Mouse (Mus musculus) neural tube, embryonic 14.5 days (tissue): ENCODE data around the gene Fkrp. TPM values are rescaled to one million over a fixed set of nuclear protein-coding genes. Genes with fewer than 3 reads are reported as not detected.

Experiments used
- ATAC-seq: fragments of 200-750 bp; cut with Nextera tagmentation; 2 replicates; pipeline ENCODE4 v1.8.0; 2017; ENCODE audit warnings: low read depth, mild to moderate bottlenecking, moderate TSS enrichment, moderate library complexity
- H3K27ac ChIP-seq: fragments of 300-500 bp; sonication (generic); 2 replicates; pipeline ENCODE4 v1.5.1; 2014; ENCODE audit warnings: low read depth, mild to moderate bottlenecking, control low read depth, low read length, moderate library complexity, mixed read lengths
- H3K27me3 ChIP-seq: fragments of 300-500 bp; sonication (generic); 2 replicates; pipeline ENCODE4 v1.6.1; 2014; ENCODE audit warnings: low read length; ENCODE audit not compliant: control insufficient read depth, insufficient read depth
- H3K36me3 ChIP-seq: fragments of 300-500 bp; sonication (generic); 2 replicates; pipeline ENCODE4 v1.6.1; 2014; ENCODE audit warnings: low read length, mixed read lengths; ENCODE audit not compliant: control insufficient read depth, insufficient read depth
- H3K4me1 ChIP-seq: fragments of 300-500 bp; sonication (generic); 2 replicates; pipeline ENCODE4 v1.6.1; 2014; ENCODE audit warnings: low read length; ENCODE audit not compliant: control insufficient read depth, insufficient read depth
- H3K4me2 ChIP-seq: fragments of 300-500 bp; sonication (generic); 2 replicates; pipeline ENCODE4 v1.6.1; 2014; ENCODE audit warnings: mild to moderate bottlenecking, low read depth, low read length, control low read depth
- H3K4me3 ChIP-seq: fragments of 300-500 bp; sonication (generic); 2 replicates; pipeline ENCODE4 v1.5.1; 2014; ENCODE audit warnings: low read depth, low read length, control low read depth, mixed read lengths
- H3K9ac ChIP-seq: fragments of 300-500 bp; sonication (generic); replicated peaks from 2 replicates; pipeline ENCODE4 v1.6.1; 2014; ENCODE audit warnings: low read depth, mild to moderate bottlenecking, control low read depth, low read length, mixed read lengths
- H3K9me3 ChIP-seq: fragments of 300-500 bp; sonication (generic); 2 replicates; pipeline ENCODE4 v1.6.1; 2016; ENCODE audit warnings: low read length; ENCODE audit not compliant: control insufficient read depth
- WGBS: fragments of 180-500 bp; shearing (Covaris S2); extraction: QIAGEN DNeasy Blood & Tissue Kit; methylation state at CpG from one replicate; pipeline ENCODE4 v1.1.7; 2014; 5-methylcytosine and 5-hydroxymethylcytosine counted together
- polyA plus RNA-seq: library from polyadenylated mRNA; unstranded; fragments of >200 nt; fragmentation: Nextera tagmentation; extraction: Ambion mirVana; gene quantifications from 2 replicates; pipeline ENCODE4 v1.2.1, GENCODE M21; 2014

Fkrp gene
- polyA plus RNA-seq, result 44.5 and 51.5 TPM in 2 replicates

DNA sequence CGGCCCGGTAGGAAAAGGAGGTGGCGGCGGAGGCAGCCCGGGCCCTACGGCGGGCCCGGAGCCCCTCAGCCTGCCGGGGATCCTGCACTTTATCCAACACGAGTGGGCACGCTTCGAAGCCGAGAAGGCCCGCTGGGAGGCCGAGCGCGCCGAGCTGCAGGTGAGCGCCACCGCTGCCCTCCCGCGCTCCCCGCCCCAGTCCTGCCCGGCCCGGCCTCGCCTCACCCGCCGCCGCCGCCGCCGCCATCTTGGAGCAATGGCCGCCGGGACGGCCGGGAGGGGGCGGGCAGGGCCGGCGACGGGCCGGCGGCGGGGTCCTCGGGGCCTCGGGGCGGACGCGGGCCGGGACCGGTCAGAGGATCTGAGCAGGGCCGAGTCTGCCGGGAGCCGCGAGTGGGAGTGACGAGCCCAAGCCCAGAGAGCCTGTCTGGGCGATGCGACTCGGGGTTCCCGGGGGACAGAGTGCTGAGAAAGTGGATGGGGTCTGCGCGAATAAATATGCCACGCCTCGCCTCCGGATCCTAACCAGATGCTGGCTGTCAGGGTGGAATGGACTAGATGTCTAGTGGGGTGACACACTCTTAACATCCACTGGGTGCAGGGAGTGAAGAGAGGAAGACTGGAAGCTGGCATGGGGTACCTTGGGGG is at the start of gene Fkrp:
Fkrp (minus strand) TSS at position 258 of the 648 bp plus-strand sequence.
- H3K27ac ChIP-seq, result peak within 1 kb of the TSS; percentile 100
- H3K9ac ChIP-seq, result peak within 1 kb of the TSS; percentile 100
- peak; percentile 44 for ATAC-seq
- no peaks in the 10 kb centered on the region for H3K36me3 ChIP-seq
- peak within 1 kb of the TSS; percentile 98 for H3K4me3 ChIP-seq
- WGBS, result under 1% methylated on average over 37 of the region's 64 CpGs
- peaks cover 62% of the 10 kb centered on the region for H3K4me1 ChIP-seq
- no peaks in the 10 kb centered on the region for H3K9me3 ChIP-seq
- no peaks in the 10 kb centered on the region for H3K27me3 ChIP-seq
- H3K4me2 ChIP-seq, result peak within 1 kb of the TSS; percentile 97

DNA sequence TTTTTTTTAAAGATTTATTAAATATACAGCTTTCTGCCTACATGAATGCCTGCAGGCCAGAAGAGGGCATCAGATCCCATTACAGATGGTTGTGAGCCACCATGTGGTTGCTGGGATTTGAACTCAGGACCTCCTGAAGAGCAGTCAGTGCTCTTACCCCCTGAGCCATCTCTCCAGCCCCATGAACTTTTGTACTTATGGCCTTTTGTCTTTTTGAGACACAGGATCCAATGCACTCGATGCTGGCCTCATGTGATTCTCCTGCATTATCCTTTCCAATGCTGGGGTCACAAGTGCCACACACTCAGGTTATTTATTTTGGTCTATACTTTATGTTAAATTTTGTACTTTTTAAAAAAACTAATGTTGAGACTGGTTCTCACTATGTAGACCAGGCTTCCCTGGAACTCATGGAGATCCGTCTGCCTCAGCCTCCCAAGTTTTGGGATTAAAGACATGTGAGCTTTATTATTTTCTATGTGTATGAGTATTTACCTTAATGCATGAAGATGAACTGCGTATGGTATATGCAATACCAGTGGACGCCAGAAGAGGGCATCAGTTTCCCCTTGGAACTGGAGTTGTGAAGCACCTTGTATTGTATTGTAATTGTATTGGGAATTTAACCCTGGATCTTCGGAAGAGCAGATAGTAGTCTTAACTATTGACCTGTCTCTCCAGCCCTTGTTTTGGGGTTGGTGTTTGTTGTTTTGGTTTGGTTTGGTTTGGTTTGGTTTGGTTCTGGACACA is 43.5 kb upstream of the Fkrp start:
- no peak overlapping the region for H3K4me2 ChIP-seq
- no peaks in the 10 kb centered on the region for H3K4me1 ChIP-seq
- H3K36me3 ChIP-seq, result peaks cover 16% of the 10 kb centered on the region
- H3K27ac ChIP-seq, result no peak overlapping the region
- no peaks in the 10 kb centered on the region for H3K9me3 ChIP-seq
- no peak overlapping the region for H3K9ac ChIP-seq
- no peak overlapping the region for H3K4me3 ChIP-seq
- H3K27me3 ChIP-seq, result no peaks in the 10 kb centered on the region
- 33% methylated on average over 5 of the region's 5 CpGs for WGBS
- no peak for ATAC-seq

- Histone ChIP-seq H3K4me2 (no peak overlapping the region), H3K36me3 (peaks cover 21% of the 10 kb centered on the region)
- 18% methylated on average over 17 of the region's 17 CpGs for WGBS
Observed at GRCm38 (mm10) chr7:16858336-16858735, 41.8 kb upstream of the Fkrp start.

DNA sequence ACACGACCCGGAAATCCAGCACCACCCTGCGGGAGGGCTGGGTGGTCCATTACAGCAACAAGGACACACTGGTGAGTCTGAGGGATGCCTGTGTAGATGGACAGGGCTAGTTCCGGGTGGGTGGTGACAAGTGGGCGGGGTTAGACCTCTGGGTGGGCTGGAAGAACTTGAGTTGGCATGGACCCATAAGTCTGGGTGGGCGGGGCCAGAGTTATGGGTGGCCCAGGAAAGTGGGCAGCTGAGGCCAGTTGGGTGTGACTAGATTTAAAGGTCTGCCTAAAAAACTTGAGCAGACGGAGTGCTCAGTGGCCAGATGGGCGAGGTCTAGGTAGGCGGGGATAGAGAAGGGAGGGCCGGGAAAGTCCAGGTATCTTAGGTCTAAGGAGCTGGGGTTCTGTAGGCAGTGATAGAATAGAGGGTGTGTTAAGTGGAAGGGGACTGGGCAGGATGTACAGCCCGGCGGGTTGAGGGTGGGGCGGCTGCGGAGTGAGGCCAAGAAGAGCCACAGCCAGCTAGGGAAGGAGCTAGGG is 36.8 kb upstream of the Fkrp start:
- H3K4me1 ChIP-seq, result no peaks in the 10 kb centered on the region
- no peaks in the 10 kb centered on the region for H3K27me3 ChIP-seq
- no peaks in the 10 kb centered on the region for H3K9me3 ChIP-seq
- H3K9ac ChIP-seq, result no peak overlapping the region
- peaks cover 26% of the 10 kb centered on the region for H3K36me3 ChIP-seq
- H3K4me3 ChIP-seq, result no peak overlapping the region
- ATAC-seq, result no peak
- WGBS, result 86% methylated on average over 14 of the region's 14 CpGs
- no peak overlapping the region for H3K4me2 ChIP-seq
- no peak overlapping the region for H3K27ac ChIP-seq

More at GRCm38 (mm10) chr7:16858336-16858735, 41.8 kb upstream of the Fkrp start:
- Histone ChIP-seq H3K4me1 (no peaks in the 10 kb centered on the region), H3K4me3 (no peak overlapping the region), H3K9me3 (no peaks in the 10 kb centered on the region), H3K27ac (no peak overlapping the region), H3K9ac (no peak overlapping the region), H3K27me3 (no peaks in the 10 kb centered on the region)
- no peak for ATAC-seq

DNA sequence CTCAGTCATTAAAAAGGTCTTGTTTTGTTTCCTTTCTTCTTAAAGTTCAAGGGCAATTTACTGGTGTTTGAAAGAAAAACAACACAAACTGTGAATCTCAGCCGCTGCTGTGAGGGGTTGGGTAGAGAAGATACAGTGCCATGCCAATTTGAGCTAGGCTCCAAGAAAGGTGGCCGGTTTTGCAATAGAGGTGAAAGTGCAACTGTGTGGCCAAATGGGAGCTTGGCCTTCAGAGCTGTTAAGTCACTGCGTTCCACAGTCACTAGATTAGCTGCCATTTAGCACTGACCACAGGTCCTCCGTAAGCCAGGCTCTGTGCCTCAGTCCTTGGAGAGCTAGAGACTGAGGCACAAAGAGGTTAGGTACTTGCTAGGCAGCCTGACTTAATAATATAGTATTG is 35.1 kb upstream of the Fkrp start:
- ATAC-seq, result no peak
- Histone ChIP-seq H3K4me2 (no peak overlapping the region), H3K4me1 (no peaks in the 10 kb centered on the region), H3K27me3 (no peaks in the 10 kb centered on the region), H3K36me3 (peaks cover 20% of the 10 kb centered on the region), H3K9me3 (no peaks in the 10 kb centered on the region), H3K27ac (no peak overlapping the region), H3K4me3 (no peak overlapping the region), H3K9ac (no peak overlapping the region)
- 85% methylated on average over 4 of the region's 4 CpGs for WGBS

DNA sequence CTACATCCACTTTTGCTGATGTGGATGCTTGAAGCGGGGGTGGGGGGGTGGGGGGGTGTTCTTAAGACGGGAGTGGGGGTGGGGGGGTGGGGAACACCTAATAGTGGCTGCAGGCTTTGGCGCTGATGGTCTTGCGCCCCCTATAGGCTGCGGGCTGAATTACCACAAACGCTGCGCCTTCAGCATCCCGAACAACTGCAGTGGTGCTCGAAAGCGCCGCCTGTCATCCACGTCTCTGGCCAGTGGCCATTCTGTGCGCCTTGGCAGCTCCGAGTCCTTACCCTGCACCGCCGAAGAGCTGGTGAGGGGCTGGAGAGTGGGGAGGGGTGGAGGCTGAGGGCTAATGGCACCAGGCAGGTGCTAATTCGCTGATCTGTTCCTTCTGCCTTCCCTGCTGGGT is 32.0 kb upstream of the Fkrp start:
- no peak overlapping the region for H3K27ac ChIP-seq
- ATAC-seq, result 0 out of 2 replicates have a peak, but pooled peaks have one; percentile 3
- no peak overlapping the region for H3K4me2 ChIP-seq
- no peak overlapping the region for H3K9ac ChIP-seq
- peaks cover 5% of the 10 kb centered on the region; the same call in 1 of the 2 replicates for H3K36me3 ChIP-seq
- no peak overlapping the region for H3K4me3 ChIP-seq
- 19% methylated on average over 17 of the region's 17 CpGs for WGBS
- H3K4me1 ChIP-seq, result peaks cover 9% of the 10 kb centered on the region
- no peaks in the 10 kb centered on the region for H3K9me3 ChIP-seq
- H3K27me3 ChIP-seq, result no peaks in the 10 kb centered on the region

- Histone ChIP-seq H3K4me3 (no peak overlapping the region), H3K9ac (no peak overlapping the region), H3K36me3 (no peaks in the 10 kb centered on the region), H3K9me3 (no peaks in the 10 kb centered on the region), H3K27ac (no peak overlapping the region), H3K27me3 (no peaks in the 10 kb centered on the region), H3K4me1 (peaks cover 11% of the 10 kb centered on the region), H3K4me2 (no peak overlapping the region)
- ATAC-seq, result no peak
- 91% methylated on average over 19 of the region's 19 CpGs for WGBS
Observed at GRCm38 (mm10) chr7:16847507-16847906, 31.0 kb upstream of the Fkrp start.

GRCm38 (mm10) chr7:16846775-16847174 is 30.2 kb upstream of the Fkrp start:
- no peak overlapping the region for H3K4me3 ChIP-seq
- peaks cover 15% of the 10 kb centered on the region for H3K4me1 ChIP-seq
- H3K27ac ChIP-seq, result no peak overlapping the region
- H3K27me3 ChIP-seq, result no peaks in the 10 kb centered on the region
- H3K36me3 ChIP-seq, result no peaks in the 10 kb centered on the region
- H3K4me2 ChIP-seq, result no peak overlapping the region
- no peaks in the 10 kb centered on the region for H3K9me3 ChIP-seq
- no peak for ATAC-seq
- H3K9ac ChIP-seq, result no peak overlapping the region
- 96% methylated on average over 5 of the region's 5 CpGs for WGBS

GRCm38 (mm10) chr7:16845820-16846167 is 29.3 kb upstream of the Fkrp start:
- WGBS, result 39% methylated on average over 10 of the region's 10 CpGs
- no peak for ATAC-seq
- Histone ChIP-seq H3K4me2 (0 out of 2 replicates have a peak overlapping the region, but pooled peaks have one; percentile 17), H3K4me1 (peaks cover 15% of the 10 kb centered on the region), H3K4me3 (no peak overlapping the region), H3K27ac (no peak overlapping the region), H3K27me3 (no peaks in the 10 kb centered on the region), H3K9me3 (no peaks in the 10 kb centered on the region), H3K36me3 (peaks cover 1% of the 10 kb centered on the region; the same call in 1 of the 2 replicates), H3K9ac (no peak overlapping the region)
